Mouse (Mus musculus) heart, embryonic 11.5 days (tissue): Measurements from ENCODE around the gene Nccrp1. TPM values are rescaled to one million over a fixed set of nuclear protein-coding genes. Genes with fewer than 3 reads are reported as not detected.
"Not testable (repeated sequence)": the region's sequence is repeated elsewhere in the genome, so short reads cannot be mapped to it uniquely, and the experiment has no call there.

Source experiments
- ATAC-seq: fragments of 200-750 bp; cut with Nextera tagmentation; replicated peaks from 2 replicates; pipeline ENCODE4 v1.8.0; 2017; ENCODE audit warnings: moderate library complexity; ENCODE audit not compliant: insufficient number of reproducible peaks, low FRiP score, low TSS enrichment
- H3K27ac ChIP-seq: fragments of 300-500 bp; sonication (generic); 2 replicates; pipeline ENCODE4 v1.5.1; 2014; ENCODE audit warnings: mild to moderate bottlenecking, low read depth, low read length
- H3K27me3 ChIP-seq: fragments of 300-500 bp; sonication (generic); 2 replicates; pipeline ENCODE4 v1.6.1; 2014; ENCODE audit warnings: mild to moderate bottlenecking, low read length, mixed read lengths; ENCODE audit not compliant: control insufficient read depth, insufficient read depth
- H3K36me3 ChIP-seq: fragments of 300-500 bp; sonication (generic); 2 replicates; pipeline ENCODE4 v1.6.1; 2014; ENCODE audit warnings: mild to moderate bottlenecking, low read length, moderate library complexity, mixed read lengths; ENCODE audit not compliant: control insufficient read depth, insufficient read depth
- H3K4me1 ChIP-seq: fragments of 300-500 bp; sonication (generic); 2 replicates; pipeline ENCODE4 v1.6.1; 2014; ENCODE audit warnings: low read length; ENCODE audit not compliant: control insufficient read depth, insufficient read depth
- H3K4me2 ChIP-seq: fragments of 300-500 bp; sonication (generic); 2 replicates; pipeline ENCODE4 v1.6.1; 2014; ENCODE audit warnings: mild to moderate bottlenecking, moderate library complexity
- H3K4me3 ChIP-seq: fragments of 300-500 bp; sonication (generic); 2 replicates; pipeline ENCODE4 v1.5.1; 2014; ENCODE audit warnings: low read depth, low read length
- H3K9ac ChIP-seq: fragments of 300-500 bp; sonication (generic); 2 replicates; pipeline ENCODE4 v1.6.1; 2014; ENCODE audit warnings: mild to moderate bottlenecking, low read depth, low read length, moderate library complexity
- H3K9me3 ChIP-seq: fragments of 300-500 bp; sonication (generic); replicated peaks from 2 replicates; pipeline ENCODE4 v1.6.1; 2016; ENCODE audit warnings: low read length; ENCODE audit not compliant: control insufficient read depth
- WGBS: fragments of 180-500 bp; shearing (Covaris S2); extraction: QIAGEN DNeasy Blood & Tissue Kit; methylation state at CpG from one replicate; pipeline ENCODE4 v1.1.7; 2014; ENCODE audit not compliant: insufficient replicate concordance; 5-methylcytosine and 5-hydroxymethylcytosine counted together
- microRNA-seq: library from miRNA; unstranded; fragments of <30 nt; microRNA quantifications from one replicate; pipeline ENCODE4, GENCODE M21; 2016; ENCODE audit warnings: borderline number of aligned reads
- polyA plus RNA-seq: library from polyadenylated mRNA; unstranded; fragments of >200 nt; fragmentation: Nextera tagmentation; extraction: Ambion mirVana; gene quantifications from 2 replicates; pipeline ENCODE4 v1.2.1, GENCODE M21; 2014

Gene Nccrp1
- polyA plus RNA-seq, 1 experiment from 2014 or later, result not detected

- not testable (repeated sequence) for H3K27me3 ChIP-seq, H3K9ac ChIP-seq, H3K4me3 ChIP-seq, H3K27ac ChIP-seq, H3K36me3 ChIP-seq, H3K4me2 ChIP-seq, H3K4me1 ChIP-seq, H3K9me3 ChIP-seq, ATAC-seq
- 50% methylated on average over 5 of the region's 6 CpGs for WGBS
These were observed 24.5 kb downstream of the Nccrp1 start, which contains the start of gene Ifnl3 for GRCm38 (mm10) chr7:28522536-28522935. Gene Ifnl3 (plus strand): TSS chr7:28522836.

DNA sequence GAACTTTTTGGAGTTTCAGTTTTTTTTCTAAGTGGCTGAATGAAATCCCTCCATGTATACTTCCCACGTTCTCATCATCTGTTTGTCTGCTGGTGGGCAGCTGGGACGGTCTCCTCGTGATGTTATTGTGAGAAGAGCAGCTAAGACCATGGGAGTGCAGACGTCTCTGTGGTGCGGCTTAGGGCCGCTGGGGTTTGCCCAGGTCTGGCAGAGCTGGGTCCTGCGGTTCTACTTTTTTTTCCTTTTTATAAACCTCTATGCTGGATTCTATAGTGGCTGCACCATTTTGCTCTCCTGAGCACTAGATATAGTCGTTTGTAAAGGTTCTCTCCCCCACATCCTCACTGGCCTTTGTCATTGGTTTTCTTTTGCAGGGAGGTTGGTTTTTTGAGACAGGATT lies 35.6 kb downstream of the Nccrp1 start:
- Histone ChIP-seq H3K27me3 (no peaks in the 10 kb centered on the region), H3K9me3 (no peaks in the 10 kb centered on the region), H3K4me3 (no peak overlapping the region), H3K4me2 (no peak overlapping the region), H3K27ac (no peak overlapping the region), H3K9ac (no peak overlapping the region), H3K4me1 (no peaks in the 10 kb centered on the region), H3K36me3 (no peaks in the 10 kb centered on the region)
- ATAC-seq, result no peak
- 61% methylated on average over 8 of the region's 8 CpGs for WGBS

GRCm38 (mm10) chr7:28510405-28510974 lies 36.6 kb downstream of the Nccrp1 start, which contains the start of gene Ifnl2:
Gene Ifnl2 (minus strand): TSS chr7:28510455.
- not testable (repeated sequence) for H3K36me3 ChIP-seq, H3K27me3 ChIP-seq, H3K9ac ChIP-seq, H3K4me2 ChIP-seq, H3K27ac ChIP-seq, ATAC-seq, H3K9me3 ChIP-seq, H3K4me1 ChIP-seq, H3K4me3 ChIP-seq
- 50% methylated on average over 8 of the region's 8 CpGs for WGBS

DNA sequence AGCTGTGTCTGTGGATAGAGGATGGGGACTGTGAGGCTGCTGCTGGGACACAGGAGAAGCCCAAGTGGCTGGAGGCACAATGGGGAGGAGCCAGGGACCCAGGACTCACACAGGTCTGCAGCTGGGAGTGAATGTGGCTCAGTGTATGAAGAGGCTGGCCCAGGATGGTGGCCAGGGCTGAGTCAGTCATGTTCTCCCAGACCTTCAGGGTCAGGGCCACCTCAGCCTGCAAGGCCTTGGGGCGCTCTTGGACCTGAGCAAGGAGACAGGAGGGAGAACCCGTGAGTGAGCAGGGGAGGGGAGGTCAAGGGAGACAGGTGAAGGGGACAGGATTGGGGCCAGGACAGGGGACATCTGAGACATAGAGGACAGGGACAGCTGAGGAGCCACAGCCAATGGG lies 37.9 kb downstream of the Nccrp1 start:
- not testable (repeated sequence) for H3K36me3 ChIP-seq, H3K4me1 ChIP-seq, H3K4me3 ChIP-seq, H3K27me3 ChIP-seq, ATAC-seq, H3K4me2 ChIP-seq, H3K9me3 ChIP-seq, H3K9ac ChIP-seq, H3K27ac ChIP-seq
- WGBS, result 74% methylated on average over 2 of the region's 2 CpGs

- Histone ChIP-seq H3K4me3 (no peak overlapping the region), H3K36me3 (no peaks in the 10 kb centered on the region), H3K9me3 (no peaks in the 10 kb centered on the region), H3K27ac (no peak overlapping the region), H3K4me1 (no peaks in the 10 kb centered on the region), H3K9ac (no peak overlapping the region), H3K4me2 (no peak overlapping the region), H3K27me3 (no peaks in the 10 kb centered on the region)
- no peak for ATAC-seq
- WGBS, result 4% methylated on average over 5 of the region's 5 CpGs
These were observed 41.5 kb downstream of the Nccrp1 start for GRCm38 (mm10) chr7:28505585-28505984.

DNA sequence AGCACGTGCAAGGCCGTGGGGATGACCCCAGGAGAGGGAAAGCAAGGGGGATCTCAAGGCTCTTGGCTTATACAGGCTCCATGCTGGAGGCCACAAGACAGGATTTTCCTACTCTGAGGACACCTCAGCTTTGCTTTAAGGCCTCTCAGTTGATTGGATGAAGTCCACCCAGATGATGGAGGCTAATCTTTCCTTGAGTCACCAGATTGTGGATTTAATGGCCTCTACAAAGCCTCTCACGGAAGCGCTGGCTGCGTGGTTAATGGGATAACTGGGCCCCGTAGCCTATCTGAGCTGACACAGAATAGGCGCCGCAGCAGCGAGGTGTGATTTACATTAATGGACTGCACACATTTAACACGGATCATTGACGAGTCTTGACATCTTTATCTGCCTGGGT lies 51.6 kb downstream of the Nccrp1 start:
- Histone ChIP-seq H3K9me3 (no peaks in the 10 kb centered on the region), H3K36me3 (no peaks in the 10 kb centered on the region), H3K27me3 (no peaks in the 10 kb centered on the region), H3K27ac (no peak overlapping the region), H3K4me2 (no peak overlapping the region), H3K9ac (no peak overlapping the region), H3K4me1 (no peaks in the 10 kb centered on the region), H3K4me3 (no peak overlapping the region)
- no peak for ATAC-seq
- 79% methylated on average over 11 of the region's 11 CpGs for WGBS

Small RNA genes within 50 kb of the gene (microRNA-seq; reads per million reads assigned to microRNA genes)
- 0.47 reads per million for gene Mir7049

Other genes starting within 250 kb of the Nccrp1 start
- gene Dll3, start 245.0 kb downstream of the Nccrp1 start, polyA plus RNA-seq, result 0.24 and 0.43 TPM in 2 replicates
- 139 and 141 TPM in 2 replicates for gene Timm50, start 235.2 kb downstream of the Nccrp1 start, polyA plus RNA-seq
- 55.2 and 60.3 TPM in 2 replicates for gene Supt5, start 208.5 kb downstream of the Nccrp1 start, polyA plus RNA-seq
- gene Rps16, start 196.6 kb downstream of the Nccrp1 start, polyA plus RNA-seq, result 750 and 792 TPM in 2 replicates
- 44.6 and 47.8 TPM in 2 replicates for gene Plekhg2, start 174.7 kb downstream of the Nccrp1 start, polyA plus RNA-seq
- 10.9 and 11.6 TPM in 2 replicates for gene Zfp36, start 167.0 kb downstream of the Nccrp1 start, polyA plus RNA-seq
- gene Med29, start 154.5 kb downstream of the Nccrp1 start, polyA plus RNA-seq, result 46.4 and 54.3 TPM in 2 replicates
- gene Paf1, start 154.3 kb downstream of the Nccrp1 start, polyA plus RNA-seq, result 70.2 and 81.4 TPM in 2 replicates
- gene Gmfg, start 109.8 kb downstream of the Nccrp1 start, polyA plus RNA-seq, result 5.8 and 6.4 TPM in 2 replicates
- gene Lrfn1, start 95.3 kb downstream of the Nccrp1 start, polyA plus RNA-seq, result 1.4 and 1.7 TPM in 2 replicates
- gene Ifnl2, start 36.8 kb downstream of the Nccrp1 start, polyA plus RNA-seq, result not detected in 2 replicates
- not detected in 2 replicates for gene Ifnl3, start 24.4 kb downstream of the Nccrp1 start, polyA plus RNA-seq
- not detected in 2 replicates for gene Sycn, start 6.4 kb downstream of the Nccrp1 start, polyA plus RNA-seq
- gene Samd4b, start 50.9 kb upstream of the Nccrp1 start, polyA plus RNA-seq, result 22.2 and 22.8 TPM in 2 replicates
- 25.4 and 27.6 TPM in 2 replicates for gene Pak4, start 50.9 kb upstream of the Nccrp1 start, polyA plus RNA-seq
- 0.17 TPM in 1 of 2 replicates, not detected in the other for gene Acp7, start 84.1 kb upstream of the Nccrp1 start, polyA plus RNA-seq
- gene Fbxo27, start 145.6 kb upstream of the Nccrp1 start, polyA plus RNA-seq, result 3.3 and 5.1 TPM in 2 replicates
- gene Fbxo17, start 169.6 kb upstream of the Nccrp1 start, polyA plus RNA-seq, result 12.0 and 12.7 TPM in 2 replicates
- gene Mrps12, start 194.6 kb upstream of the Nccrp1 start, polyA plus RNA-seq, result 133 and 134 TPM in 2 replicates
- gene Sars2, start 194.7 kb upstream of the Nccrp1 start, polyA plus RNA-seq, result 20.9 and 21.2 TPM in 2 replicates
- gene Ccer2, start 208.9 kb upstream of the Nccrp1 start, polyA plus RNA-seq, result not detected in 2 replicates
- 52.2 and 55.3 TPM in 2 replicates for gene Sirt2, start 219.5 kb upstream of the Nccrp1 start, polyA plus RNA-seq
- gene Nfkbib, start 220.3 kb upstream of the Nccrp1 start, polyA plus RNA-seq, result 34.7 and 38.0 TPM in 2 replicates
- 2.4 and 2.5 TPM in 2 replicates for gene Rinl, start 241.7 kb upstream of the Nccrp1 start, polyA plus RNA-seq